Mouse (Mus musculus): ENCODE measurements around the gene Htr6.

The Htr6 gene

DNA sequence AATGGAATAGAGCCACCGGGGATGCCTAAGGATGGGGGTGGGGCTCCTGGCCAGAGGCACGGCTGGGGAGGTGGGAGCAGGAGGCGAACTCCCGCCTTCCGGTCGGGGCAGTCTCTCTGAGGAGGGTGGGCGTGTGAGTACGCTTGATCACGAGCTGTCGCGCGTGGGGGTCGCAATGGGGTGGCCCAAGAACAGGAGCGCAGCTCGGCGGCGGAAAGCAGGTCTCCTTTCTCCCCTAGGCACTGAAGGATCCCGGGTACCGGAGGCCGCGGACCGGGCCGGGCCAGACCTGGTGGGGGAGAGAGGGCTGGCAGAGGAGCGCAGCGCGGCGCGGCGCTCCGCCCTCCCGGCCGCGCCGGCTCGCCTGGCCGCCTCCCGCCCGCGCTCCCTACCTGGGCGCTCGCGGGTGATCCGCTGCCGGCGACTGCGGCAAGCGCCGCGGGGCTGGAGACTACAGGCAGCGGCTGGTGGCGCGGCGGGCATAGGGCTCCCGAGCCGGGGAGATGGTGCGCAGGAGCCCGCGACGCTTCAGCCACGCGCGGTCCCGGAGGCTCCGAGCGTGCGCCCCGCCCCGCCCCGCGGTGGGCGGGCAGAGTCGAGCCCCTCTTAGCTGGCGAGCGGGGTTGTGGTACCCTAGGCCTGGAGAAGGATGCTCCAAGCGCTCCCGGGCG, at the start of gene Htr6:
Htr6 (minus strand) TSS at position 530 of the 671 bp plus-strand sequence.
- no peak for DNase-seq (ENCODE audit: low spot score)

DNA sequence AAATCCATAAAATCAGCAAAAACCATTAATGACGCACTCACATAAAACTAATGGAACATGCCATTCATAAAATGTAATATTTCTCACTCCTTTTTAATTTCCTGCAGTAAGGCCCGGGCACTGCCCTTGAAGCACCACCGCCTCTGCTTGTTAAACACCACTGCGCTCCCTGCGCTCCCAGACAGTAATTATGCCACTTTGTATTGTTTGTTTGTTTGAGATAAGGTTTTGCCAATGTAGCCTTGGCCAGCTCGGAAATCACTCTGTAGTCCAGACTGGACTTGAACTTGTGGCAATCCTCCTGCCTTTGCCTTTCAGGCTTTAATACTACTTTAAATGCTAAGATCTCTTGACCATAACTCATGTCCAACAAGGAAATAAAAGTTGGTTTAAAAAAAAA, 49.6 kb upstream of the Htr6 start:
- no peak for DNase-seq (ENCODE audit: low spot score)

DNA sequence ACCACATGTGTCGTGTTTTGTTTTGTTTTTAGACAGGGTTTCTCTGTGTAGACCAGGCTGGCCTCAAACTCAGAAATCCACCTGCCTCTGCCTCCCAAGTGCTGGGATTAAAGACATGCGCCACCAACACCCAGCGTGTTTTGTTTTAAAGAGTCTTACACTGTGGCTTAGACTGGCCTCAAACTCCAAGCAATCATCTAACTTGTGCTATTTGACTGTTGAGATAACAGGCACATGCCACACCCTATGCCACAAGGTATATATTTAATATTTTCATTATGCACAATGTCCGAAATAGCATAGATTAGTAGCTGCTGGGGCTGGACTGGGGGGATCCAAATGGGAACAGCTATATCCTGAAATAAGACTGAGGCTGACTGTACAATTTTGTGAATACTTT, 47.2 kb upstream of the Htr6 start:
- DNase-seq (ENCODE audit: low spot score) = no peak

DNA sequence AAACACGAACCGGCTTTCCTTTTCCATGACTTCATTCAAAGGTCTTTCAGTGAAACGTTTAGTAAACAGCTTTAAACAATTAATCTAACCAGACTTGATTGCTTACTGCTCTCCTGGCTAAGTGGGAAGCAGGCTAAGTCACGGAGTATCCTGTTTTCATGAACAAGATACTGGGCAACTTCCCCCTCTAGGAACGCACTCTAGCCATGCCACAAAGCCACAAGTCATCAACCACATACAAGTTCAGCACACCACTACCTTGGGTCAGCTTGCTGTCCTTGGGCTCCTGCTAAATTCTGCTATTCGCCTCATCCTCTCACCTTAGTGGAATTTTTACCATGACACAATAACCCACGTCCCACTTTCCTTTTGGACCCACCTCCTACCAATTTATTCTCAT, 45.6 kb upstream of the Htr6 start:
- no peak for DNase-seq (ENCODE audit: low spot score)

DNA sequence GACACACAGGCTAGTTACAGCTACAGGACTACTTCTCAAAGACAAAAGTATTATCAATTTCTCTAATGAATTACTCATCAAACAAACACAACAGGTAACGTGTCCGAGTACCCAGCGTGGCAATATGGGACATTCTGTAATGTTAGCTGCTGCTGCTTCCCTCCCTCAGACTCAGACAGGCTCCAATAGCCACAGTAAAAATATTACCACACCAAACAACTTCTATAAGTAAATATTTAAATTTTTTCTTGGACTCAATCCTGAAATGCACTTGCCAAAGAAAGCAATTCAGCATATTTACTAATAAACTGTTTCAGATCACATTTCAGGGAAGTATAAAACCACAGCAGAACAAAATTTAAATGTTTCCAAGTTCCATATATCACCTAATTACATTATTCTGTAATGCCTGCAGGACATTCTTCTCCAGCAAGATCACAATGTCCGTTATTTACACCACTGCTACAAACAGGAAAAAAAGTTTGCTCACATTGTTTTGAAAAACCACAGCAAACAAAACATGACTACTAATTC, 45.0 kb upstream of the Htr6 start:
- no peak for DNase-seq (ENCODE audit: low spot score)

DNA sequence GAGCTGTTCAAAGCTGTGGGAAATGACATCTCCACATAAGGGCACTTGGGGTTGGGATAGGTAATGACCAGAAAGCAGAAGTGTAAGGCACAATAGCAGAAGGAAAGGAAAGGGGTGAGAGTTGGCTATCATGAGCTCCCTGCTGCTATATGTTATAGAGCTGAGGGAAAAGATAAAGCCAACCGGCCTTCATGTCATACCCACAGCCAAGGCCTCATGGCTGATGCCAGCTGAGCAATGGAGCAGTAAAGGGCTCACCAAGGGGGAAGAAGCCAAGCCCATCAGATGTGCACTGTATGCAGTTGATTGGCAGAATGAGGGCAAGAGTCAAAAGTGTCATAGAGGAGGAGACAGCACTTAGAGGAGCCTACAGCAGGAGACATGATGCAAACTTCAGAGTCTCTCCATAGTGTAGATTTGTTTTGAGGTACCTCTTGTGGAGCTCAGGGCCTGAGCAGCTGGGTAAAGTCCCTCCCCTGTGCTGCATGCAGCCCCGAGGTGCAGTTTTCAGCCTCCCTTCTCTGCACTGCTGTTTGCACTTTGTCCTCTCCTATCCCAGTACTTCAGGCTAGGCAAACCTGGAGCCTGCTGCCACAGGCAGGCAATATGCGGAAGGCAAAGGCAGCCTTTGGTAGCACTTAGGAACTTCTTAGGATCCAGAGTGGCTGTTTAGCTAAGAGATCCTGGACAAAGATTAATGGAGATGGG, 41.1 kb upstream of the Htr6 start:
- DNase-seq (ENCODE audit: low spot score) = no peak

DNA sequence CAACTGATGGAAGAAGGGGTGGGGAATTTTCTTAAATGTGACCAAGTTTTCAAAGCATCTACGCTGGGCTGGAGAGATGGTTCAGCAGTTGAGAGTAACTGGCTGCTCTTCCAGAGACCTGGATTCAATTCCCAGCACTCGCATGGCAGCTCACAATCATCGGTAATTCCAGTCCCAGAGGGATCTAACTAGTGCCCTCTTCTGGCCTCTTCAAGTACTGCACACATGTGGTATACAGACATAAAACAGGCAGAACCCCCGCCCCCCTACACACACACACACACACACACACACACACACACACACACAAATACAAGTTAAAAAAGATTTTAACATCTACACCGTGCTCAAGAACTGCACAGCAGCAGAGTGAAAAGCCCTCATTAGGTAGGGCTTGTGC, 40.4 kb upstream of the Htr6 start:
- no peak for DNase-seq (ENCODE audit: low spot score)

DNA sequence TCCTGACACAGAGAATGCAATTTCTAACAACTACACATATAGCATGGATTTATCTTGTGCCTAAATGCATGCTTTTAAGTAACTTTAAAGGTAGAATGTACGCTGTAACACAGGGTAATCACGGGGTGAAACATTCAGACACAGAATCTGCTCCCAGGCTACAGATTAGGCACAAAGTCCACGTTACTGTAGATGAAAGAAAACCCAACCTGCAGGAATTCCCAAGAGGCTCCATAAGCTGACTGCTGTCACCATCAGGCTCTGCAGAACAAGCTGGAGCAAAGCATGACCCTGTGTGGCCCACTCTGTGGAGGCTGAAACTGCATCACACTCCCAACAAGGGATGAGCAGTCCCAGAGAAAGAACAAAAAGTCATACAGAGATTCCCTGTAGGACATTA, 37.1 kb upstream of the Htr6 start:
- DNase-seq (ENCODE audit: low spot score) = no peak

DNA sequence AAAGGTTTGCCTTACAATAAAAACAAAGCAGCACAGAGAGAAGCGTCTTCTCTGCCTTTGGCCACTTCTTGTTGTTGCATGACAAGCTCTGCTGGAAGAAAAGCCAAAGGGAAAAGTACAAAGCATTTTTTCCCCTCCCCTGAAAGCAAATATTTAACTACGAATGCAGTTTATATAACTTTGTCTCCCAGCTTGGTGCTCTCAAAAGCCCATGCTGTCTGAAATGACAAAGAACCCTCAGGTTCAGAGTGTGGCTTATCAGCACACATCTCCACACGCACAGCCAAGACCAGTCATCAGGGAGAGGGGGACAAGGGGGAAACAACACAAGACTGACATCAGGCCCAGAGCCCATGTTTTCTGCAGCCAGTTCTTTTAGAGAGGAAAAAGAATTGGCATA, 36.1 kb upstream of the Htr6 start:
- DNase-seq (ENCODE audit: low spot score) = peak; percentile 21

DNA sequence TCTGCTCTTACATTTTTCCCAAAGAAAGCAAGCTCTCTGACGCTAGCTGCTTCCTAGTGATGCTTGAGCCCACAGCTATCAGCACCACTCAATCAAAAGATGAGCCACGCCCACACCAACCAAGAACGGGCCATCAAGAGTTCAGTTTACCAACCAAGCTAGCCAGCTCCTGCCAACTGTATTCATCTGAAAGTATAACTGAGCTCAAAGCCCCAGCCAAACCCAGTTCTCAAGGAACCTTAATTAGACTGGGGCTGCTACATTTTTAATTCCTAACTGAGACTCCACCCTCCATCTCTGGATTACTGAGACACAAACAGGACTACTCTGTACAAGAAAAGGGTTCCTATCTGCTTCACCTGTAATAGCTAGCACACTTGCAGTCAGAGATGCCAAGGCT, 35.5 kb upstream of the Htr6 start:
- no peak for DNase-seq (ENCODE audit: low spot score)

DNA sequence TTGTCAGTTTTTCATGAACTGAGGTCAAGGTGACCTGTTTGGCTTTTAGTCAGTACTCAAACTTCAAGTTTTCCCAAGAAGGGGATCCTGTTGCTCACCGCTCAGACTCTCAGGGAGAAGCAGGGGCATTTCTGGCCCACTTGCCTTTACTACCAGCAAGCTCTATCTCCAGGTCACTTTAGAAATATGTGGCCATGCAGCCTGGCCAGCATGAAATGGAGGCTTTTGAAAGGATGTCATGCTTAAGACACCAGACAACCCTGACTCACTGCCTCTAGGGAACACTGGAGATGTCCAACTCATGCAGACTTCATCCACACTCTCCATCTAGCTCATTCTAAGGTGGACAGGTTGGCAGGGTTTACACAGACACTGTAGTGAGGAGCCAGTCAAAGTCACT, 30.1 kb upstream of the Htr6 start:
- DNase-seq (ENCODE audit: low spot score) = no peak

DNA sequence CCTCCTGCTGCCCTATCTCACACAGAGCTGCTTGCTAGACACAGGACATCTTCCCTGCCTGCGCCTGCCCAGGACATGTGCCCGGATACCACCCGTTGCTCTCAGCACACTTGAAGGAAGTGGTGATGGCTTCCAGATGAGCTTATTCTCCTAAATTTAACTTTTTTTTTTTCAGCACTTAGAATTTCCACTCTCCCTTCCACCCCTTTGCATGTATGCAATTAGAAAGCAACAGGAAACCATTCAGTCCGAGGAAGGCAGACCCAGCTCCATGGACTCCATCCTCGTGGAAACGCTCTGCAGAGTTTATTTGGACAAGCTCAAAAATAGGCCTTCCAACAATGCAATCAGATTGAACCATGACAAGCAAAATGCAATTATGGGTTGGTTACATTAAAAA, 26.2 kb upstream of the Htr6 start:
- no peak for DNase-seq (ENCODE audit: low spot score)

DNA sequence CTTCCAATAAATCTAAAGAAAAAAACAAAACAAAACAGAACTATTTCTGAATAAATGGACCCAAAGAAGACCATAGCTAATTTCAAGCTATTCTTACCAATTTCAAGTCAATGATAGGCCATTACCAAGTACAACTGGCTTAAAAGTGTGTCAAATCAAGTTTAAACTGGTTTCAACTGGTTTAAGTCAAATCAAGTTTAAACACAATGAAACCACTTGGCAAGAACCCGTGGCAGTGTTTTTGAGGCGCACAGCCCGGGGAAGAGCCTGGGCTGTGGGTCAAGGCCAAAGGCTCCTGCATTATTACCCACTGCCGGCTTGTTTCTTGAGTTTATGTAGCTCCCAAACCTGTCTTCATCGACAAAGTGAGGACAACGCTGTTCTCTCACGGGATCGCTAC, 25.0 kb upstream of the Htr6 start:
- DNase-seq (ENCODE audit: low spot score) = no peak

DNA sequence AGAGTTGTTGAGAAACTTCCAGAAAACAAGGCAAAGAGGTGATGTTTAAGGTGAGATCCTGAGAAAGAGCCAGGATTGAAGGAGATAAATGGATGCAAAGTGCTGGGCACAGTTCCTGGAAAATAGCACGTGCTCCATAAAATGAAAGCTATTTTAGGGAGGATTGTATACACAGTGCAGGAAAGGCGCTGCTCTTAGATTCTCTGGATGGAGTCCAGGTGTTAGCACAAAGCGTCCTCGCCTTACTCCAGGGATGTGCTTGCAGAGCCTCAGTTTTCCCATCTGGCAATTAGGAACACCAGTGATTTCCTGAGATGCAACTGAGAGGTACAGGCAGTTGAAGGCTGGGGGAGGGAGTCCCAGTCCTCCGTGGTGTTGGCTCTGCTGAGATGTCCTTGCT, 20.8 kb upstream of the Htr6 start:
- DNase-seq (ENCODE audit: low spot score) = no peak

DNA sequence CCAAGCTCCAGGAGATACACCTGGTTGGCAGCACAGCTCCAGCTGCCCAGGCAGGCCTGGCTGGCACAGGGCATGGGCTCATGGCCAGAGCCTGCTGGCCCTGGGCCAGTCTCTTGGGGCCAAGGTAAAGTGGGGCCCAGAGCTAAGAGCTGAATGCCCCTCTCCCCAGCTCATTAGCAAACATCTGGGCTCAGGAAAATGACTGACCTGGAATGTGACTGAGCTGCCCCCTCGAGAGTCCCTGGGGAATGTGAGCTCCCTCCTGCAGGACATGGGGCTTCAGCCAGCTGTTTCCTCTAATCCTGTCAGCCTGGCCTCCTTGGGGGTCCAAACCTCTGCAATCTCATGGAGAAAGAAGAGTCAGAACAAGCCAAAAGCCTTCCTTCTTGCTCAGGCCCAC, 20.0 kb upstream of the Htr6 start:
- DNase-seq (ENCODE audit: low spot score) = peak; percentile 44

DNA sequence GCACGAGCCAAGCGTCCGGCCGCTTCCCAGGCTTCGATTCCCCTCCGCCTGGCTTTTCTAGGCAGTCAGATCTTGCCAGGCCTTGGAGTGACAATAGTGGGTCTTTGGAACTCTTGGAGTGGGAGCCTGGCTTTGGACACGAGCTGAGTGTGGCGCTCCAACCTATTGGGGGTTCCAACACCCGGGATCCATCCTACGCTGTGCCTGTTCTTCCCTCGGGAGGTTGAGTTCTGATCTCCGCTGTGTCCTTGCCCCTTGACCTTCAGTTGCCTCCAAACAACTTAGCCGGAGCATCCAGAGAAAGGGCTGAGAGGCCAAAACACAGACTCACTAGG, 17.8 kb upstream of the Htr6 start:
- no peak for DNase-seq (ENCODE audit: low spot score)

DNA sequence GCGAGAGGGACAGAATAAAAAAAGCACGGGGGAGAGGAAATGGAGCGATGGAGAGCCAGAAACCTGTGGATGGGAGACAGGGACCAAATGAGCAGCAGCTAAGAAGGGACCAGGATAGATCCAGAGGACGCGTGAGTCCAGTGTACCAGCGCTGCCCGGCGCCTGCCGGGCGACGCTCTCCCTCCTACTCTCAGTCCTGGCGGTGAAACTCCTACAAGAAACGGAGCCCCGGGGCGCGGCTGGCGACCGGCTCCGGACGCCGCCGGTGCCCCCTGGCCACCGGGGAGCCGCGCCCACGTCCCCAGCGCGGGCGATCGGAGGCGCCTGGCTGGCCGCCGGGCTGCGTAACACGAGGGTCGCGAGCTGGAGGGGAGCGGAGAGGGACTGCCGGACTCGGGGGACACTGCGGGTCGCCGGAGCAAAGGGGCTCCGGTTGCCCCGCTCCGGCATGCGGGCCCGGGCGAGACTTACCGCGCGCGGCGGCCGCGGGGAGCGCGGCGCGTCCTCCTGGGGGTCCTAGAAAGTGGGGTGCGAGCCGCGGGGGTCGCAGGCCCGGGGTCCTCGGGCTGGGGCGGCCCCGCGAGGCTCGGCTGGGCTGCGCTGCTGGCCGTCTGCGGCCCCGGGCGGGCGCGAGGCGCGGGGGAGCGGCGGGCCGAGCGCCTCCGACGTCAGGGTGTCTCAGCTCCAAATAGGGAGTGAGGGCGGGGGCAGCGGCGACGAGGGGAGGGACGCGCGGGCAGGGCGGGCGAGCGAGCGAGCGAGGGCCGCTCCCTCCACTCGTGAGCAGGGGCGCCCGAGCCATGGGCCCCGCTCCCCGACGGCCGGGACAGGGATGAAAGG, 17.2 kb upstream of the Htr6 start, which contains the start of gene Nbl1:
Nbl1 (minus strand) TSS at position 638 of the 840 bp plus-strand sequence.
- peak; percentile 76 for DNase-seq (ENCODE audit: low spot score)

DNA sequence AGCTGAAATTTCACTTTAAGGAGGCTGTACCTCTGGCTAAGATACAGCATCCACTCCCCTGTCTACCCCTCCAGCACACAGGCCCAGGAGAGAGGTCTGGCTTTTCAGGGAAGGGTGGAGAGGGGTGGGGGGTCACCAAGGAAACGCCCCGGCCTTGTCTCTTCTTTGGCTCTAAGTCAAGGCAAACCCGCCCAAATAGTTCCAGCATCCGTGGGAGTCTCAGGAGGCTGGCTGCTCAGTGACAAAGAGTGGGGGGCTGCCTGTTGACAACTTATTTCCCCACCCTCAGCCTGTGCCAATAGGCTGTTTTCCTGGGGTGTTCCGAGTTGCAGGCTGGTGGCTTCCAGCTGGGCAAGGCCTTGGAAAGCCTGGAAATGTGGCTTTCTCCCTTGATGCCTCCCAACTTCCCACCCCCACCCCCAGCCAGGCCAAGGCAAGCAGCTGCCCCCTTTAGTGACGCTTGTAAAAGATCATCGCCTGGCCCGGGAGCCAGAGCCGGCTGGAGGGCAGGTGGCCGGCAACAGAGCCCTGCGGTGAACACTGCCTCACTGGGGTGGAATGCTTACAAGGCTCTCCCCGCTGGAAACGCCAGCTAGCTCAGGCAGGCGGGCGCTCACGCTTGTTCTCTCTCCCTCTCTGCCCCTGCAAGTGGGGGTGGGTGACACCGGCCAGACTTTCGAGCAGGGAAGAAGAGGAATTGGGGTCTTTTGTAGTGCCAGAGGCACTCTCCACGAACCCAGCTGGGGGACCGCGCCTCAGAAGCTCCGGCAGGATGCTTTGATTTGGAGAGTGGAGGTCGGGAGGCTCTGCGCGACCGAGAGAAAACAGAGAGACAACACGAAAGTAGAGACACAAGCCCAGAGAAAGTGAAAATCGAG, 16.3 kb upstream of the Htr6 start:
- peak; percentile 46 for DNase-seq (ENCODE audit: low spot score)

DNA sequence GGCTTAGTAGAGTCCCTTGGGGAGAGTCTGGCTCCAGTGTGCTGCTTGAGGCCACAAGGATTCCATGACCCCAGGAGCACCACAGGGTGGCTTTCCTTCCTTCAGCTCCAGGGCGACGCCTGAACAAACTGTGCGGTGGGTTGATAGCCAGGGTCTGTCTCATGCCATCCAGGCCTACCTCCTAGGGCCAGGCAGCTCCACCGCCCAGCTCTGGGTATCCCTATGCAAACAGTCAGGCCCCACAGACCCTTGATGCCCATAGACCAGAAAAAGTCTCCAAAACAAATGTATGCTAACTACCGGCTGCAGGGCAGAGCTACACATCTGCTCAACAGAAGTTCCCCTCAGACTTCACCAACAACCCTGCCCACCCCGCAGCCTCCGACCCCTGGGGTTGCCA, 15.7 kb upstream of the Htr6 start:
- no peak for DNase-seq (ENCODE audit: low spot score)

DNA sequence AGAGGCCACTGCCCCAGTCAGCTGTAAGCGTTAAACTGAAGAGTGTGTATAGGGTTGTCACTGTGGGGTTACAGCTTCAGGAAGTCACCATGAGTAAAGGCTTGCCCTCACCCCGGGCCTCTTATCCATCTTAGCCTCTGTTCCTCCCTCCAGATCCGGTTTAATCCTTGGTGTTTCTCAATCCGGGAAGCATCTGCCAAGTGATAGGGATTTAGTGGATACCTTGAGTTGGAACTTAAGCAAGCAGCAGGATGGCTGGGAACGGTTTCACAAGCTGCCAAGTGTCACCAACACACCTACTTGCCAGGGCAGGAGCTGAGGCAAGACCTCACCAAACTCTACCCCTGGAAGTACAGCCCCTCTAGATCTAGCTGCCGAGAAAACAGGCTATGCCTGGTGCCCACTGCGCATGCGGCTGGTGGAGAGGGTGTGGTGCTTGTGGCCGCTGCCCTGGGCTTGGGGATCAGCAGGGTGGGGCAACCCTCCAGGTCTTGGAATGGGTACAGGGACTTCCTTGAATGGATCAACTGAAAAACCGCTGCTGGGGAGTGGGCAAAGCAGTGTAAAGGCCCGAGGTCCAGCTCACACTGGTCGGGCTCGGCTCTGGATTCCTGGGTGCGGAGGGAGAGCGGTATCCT, 15.1 kb upstream of the Htr6 start:
- DNase-seq (ENCODE audit: low spot score) = no peak

DNA sequence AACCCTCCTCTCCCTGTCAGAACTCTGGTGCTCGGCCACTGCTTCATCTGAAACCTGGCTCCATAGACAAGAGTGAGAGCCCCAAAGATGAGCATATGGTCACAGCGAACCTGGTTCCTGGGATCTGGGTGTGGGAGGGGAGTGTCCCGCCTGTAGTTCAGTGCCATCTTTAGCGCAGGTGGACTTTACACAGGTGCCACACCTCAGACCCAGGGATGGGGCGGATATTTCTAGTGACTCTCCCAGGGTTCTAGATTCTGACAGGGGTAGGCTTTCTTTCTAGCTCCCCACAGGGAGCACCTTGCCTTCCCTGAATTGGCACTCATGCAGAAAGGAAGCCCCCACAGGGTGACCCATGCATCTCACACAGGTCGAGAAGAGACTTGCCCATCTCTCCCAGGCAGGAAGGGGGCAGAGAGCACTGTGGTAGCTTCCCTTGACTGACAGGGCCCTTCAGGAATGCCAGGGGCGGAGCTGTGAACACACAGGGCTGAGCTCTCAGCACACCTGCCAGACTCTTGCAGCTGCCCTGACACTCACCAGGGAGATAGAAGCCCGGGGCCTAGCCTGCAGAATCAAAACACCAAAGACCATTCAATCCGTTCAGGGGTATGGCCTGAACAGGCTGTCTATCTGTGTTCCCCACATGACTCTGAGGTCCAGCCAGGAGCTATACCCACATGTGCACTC, 13.8 kb upstream of the Htr6 start:
- no peak for DNase-seq (ENCODE audit: low spot score)
